Mouse (Mus musculus) megakaryocyte-erythroid progenitor cell, adult 5-6 weeks (primary cell): ENCODE measurements around the gene Prkca. TPM values are rescaled to one million over a fixed set of nuclear protein-coding genes. Genes with fewer than 3 reads are reported as not detected.

Experiments used
- ATAC-seq: replicated peaks from 2 replicates; pipeline ENCODE4 v1.8.0; 2016; ENCODE audit warnings: mild to moderate bottlenecking, inconsistent platforms; ENCODE audit not compliant: severe bottlenecking, poor library complexity, low FRiP score, low TSS enrichment
- total RNA-seq, 2 experiments: library from RNA; stranded (forward) in 1 of 2; stranded (reverse) in 1 of 2; fragments of 200-1000, 215-1000 nt in 1 of 2; fragments of >200 nt in 1 of 2; fragmentation: Nextera tagmentation in 1 of 2; gene quantifications; 2 replicates each; pipeline ENCODE4 v1.2.3; 2014 to 2017

Gene Prkca
- total RNA-seq (2014; fragmentation: Nextera tagmentation): 9.6 and 11.4 TPM in 2 replicates
- 4.9 and 8.2 TPM in 2 replicates for total RNA-seq (2017)

DNA sequence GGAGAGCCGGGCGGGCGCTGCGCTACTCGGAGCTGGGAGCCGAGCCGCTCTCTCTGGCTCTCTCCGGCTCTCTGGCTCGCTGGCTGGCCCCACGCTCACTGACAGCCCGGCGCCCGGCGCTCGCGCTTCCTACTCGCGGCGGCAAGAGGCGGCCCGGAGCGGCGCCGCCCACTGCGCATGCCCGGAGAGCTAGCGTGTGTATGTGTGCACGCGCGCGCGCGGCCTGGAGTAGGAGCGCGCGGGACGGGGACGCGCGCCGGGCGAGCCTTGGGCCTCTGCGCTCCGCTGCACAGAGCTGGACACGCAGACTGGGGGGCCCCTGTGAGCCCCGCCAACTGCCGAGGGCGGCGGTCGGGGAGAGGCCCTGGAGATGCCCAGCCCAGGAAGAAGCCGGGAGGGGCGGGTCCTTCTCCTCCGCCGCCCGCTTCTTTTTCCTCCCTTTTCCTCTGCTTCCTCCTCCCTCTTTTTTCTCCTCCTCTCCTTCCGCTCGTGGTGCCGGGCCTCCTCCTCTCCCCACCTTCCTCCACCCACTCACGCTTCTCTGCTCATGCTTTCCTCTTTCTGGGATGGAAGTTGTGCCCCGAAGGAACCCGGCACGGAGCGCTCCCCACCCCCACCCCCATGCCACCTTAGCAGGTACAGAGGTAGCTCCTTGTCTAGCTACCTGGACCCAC, at the start of gene Prkca:
TSS of gene Prkca (minus strand) at position 140 of the 674 bp plus-strand sequence.
- ATAC-seq: peak; percentile 70

DNA sequence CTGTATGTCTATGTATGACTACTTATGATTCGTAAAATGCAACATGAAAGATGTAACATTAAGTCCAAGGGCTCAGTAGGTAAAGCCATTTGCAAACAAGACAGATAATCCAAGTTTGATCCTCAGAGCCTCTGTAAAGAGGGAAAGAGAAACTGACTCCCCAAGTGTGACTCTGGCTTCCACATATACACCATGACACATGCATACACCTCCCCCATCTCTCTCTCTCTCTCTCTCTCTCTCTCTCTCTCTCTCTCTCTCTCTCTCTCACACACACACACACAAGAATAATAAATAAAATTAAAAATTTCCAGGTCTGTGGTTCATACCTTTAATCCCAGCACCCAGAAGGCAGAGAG, 41.9 kb upstream of the Prkca start:
- no peak for ATAC-seq

DNA sequence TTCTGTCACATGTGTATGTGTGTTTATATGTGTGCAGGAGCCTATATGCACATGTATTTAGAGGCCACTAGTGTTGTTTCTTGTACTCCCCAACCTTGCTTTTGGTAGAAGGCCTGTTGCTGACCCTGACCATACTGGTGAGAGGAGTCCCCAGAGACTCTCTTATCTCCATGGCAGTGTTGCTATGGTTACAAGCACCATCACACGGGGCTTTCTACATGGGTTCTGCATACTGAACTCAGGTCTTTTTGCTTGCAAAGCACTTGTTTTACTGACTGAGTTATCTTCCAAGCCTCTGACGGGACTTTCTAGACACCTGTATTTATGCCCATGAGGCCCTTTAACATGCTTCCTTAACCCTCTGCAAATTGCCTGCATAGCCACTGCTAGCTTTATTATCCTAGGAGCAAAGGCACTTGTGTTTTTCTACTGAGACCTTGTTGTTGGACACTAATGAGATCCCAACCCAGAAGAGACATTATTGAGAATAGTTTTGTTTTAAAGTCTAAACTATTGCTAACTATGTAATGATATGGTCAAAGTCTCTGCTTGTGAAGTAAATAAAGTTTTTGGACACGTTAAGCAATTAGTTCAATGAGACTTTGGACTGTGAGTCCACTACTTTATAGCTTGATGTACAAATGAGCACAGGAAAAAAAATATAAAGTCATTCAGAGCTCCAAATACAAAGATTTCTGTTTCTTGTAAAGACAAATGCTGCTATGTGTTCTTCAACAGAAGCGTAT, 41.4 kb upstream of the Prkca start:
- no peak for ATAC-seq

DNA sequence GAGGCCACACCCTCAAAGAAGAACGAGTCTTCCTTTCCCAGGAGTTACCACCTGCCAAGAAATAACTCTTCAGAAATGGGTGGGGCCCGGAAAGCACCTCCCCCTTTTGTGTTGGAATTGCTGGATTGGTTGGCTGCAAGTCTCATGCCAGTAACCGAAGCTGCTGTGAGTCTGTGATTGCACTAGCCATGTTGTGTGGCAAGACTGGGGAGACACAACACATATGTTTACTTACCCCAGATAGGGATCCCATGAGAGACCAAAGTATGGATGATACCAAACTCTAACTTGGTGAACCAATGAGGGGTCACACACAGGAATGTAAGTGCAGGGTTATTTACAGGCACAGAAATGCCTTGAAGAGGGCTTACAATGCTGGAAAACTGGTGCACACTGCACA, 38.9 kb upstream of the Prkca start:
- ATAC-seq: no peak

DNA sequence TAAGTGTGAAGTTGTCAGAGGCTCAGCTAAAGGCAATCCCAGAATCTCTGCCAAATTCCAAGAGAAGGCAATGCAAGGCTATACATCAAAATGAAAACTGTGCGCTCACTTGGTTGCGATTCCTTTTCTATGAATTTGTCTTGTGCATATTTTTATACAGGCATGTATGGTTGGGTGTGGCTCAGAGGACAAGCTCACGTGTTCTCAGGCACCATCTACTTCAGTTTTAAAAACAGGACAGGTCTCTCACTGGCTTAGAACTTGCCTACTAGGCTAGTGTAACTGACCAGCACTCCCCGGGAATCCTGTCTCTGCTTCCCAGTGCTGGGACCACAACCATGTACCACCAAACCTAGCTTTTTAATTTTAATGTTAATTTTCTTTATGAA, 34.6 kb upstream of the Prkca start:
- no peak for ATAC-seq

DNA sequence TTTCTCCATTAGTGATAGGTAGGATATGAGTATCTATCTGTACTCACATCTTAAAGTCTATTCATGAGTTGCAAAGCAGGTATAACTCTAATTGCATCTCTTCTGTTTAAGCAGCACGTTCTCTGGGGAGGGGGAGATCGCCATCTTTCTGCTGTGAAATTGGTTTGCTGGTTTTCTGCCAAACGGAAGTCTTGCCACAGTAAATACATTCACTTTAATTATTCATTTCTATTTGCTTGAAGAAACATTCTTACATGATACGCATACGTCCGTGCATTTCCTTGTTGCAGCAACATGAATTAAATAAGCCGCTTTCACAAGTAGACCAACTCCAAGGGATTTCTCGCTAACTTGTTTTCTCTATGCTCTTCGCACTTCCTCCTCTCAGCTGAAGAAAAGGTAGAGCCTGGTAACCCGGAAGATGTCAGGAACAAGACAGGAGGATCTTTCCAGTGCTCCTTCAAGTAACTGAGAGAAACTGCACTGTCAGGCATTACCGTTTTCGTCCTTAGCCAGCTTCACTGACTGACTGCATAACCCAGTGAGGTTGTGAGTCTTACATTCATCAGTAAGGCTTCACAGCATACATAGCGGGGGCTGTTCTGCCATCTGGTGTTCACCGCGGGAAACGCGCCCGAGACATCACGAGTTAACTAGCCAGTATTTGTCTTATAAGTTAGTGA, 34.1 kb upstream of the Prkca start:
- ATAC-seq: peak; percentile 97

DNA sequence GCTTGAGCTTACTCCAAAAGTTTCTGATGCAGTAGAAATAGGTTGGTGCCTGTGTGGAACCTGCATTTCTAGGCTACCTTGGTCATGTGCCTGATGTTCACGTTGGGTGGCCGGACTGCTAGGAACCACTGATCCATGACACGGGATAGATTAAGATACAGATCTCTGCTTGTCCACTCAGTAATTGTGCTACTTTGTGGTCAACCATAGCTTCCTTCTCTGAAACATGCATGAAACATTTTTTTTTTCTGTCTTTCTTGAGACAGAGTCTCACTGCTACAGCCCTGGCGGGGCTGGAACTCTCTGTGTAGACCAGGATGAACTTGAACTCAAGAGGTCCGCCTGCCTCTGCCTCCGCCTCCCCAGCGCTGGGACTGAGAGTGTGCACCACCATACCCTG, 33.1 kb upstream of the Prkca start:
- ATAC-seq: no peak

DNA sequence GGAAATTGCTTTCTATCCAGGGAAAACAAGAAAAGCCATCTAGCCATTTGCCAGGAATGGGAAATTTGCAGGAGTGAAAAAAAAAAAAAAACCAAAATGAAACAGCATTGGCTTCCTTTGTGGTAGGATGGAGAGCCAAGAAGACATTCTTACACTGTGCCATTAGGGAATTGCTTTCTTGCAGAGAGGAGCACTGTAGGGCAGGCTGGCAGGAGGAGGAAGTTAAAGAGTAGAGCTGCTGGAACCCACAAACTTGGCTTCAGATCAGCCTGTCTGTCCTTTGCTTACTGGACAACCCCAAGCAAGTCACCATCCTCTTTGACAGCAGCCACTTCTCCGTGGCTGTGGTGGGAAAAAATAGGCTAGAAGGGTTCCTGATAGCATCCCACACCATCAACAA, 23.3 kb upstream of the Prkca start:
- ATAC-seq: no peak

DNA sequence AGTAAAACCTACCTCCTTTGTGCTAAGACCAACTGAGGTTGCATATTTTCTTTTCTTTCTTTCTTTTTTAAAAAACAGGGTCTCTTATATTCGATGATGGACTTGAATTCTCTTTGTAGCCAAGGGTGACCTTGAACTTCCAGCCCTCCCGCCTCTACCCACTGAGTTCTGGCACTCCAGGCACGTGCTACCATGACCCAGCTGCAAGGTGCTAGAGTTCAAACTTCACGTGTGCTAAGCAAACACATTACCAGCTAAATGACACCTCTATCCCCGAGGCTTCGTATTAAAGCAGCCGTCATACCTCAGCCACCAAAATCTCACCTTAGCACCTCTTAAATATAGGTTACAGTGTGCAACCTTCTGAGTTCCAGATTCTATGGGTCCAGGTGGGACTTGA, 21.9 kb upstream of the Prkca start:
- ATAC-seq: no peak

DNA sequence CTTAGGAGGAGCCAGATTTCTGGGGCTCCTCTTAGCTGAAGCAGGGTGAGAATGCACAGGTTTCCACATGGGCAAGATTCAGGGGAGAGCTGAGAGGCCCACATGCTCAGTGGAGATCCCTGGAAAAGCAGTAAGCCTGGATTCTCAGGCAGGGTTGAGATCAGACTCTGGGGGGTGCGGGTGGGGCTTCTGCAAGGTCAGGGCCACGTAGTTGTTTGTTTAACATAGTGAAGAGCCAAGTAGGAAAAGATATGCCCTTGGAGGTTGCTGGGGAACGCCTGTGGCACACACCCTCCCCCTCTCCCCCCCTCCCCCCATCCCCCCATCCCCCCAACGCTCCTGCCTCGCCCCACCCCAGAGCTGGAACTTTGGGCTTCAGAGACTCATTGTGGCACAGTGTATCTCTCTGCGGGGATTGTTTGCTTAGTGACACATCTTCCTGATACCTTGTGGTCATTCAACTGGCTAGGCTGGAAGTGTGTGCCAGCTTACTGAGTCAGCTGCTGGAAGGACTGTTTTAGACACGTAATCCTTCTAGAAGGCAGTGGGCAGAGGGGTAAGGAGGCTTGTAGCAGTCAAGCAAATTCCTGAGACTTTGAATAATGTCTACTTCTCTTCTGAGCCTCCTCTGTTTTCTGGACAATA, 21.3 kb upstream of the Prkca start:
- no peak for ATAC-seq

DNA sequence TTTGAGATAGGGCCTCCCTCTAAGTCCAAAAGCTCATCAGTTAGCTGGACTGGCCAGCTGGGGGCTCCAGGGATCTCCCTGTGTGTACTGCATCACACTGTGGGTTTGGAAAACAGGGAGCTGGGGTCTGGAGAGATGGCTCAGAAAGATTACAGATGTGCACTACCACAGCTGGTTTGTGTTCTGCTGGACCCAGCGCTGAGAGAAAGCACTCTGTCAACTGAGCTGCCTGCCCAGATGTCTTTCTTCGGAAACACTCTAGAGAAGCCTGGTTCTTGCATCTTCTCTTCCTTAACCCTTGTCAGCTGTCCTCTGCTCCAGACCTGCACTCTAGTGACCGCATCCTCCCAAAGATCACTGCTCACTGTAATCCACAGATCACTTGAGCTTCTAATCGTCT, 20.3 kb upstream of the Prkca start:
- ATAC-seq: no peak

DNA sequence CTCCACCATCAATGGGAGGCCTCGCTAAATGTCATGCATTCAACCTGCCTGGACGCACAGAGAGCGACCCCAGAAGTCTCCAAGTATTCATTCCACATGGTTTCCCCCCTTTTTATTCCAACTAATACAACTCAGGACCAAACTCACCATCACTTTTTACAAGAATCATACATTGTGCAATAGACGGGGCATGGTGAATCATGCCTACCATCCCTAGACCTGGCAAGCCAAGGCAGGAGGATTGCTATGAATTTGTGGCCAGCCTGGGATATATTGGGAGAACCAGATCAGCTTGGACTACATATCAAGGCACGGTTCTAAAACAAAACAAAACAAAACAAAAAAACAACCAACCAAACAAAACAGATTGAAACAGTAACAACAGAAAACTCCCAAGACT, 19.2 kb upstream of the Prkca start:
- no peak for ATAC-seq

DNA sequence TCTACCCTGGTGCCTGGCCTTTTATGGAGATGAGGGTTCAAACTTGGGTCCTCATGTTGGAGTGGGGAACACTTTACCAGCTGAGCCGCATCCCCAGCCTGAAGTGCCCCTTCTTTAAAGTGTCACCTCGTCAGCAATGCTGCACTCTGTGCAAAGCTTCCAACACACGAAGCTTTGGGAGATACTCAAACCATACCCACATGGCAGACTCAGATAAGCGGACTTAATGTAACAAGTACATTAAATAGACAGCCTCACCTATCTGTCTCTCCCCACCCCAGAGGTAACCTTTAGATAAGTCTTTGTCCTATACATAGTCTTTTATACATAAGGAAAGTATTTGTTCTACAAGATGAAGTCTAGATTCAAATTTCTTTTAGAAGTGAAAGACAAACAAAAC, 17.3 kb upstream of the Prkca start:
- 0 out of 2 replicates have a peak, but pooled peaks have one; percentile 28 for ATAC-seq

DNA sequence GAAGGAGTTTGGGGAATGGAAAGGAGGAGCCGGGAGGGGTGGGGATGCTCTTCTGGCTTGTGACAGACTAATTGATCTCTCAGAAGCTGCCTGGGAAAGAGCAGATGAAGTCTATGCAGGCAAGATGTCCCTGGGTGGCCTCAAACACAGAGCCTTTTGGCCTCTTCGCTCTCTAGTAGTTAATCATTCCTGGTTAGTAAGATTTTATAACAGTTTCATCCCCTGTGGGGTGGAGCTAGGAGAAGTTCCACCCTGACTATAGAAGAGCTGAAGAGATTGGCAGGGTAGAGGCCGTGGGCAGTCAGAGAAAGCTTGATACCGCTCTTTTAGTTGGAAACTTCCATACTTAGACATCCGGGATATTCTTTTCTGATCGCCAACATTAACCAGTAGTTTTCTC, 15.2 kb upstream of the Prkca start:
- ATAC-seq: no peak

DNA sequence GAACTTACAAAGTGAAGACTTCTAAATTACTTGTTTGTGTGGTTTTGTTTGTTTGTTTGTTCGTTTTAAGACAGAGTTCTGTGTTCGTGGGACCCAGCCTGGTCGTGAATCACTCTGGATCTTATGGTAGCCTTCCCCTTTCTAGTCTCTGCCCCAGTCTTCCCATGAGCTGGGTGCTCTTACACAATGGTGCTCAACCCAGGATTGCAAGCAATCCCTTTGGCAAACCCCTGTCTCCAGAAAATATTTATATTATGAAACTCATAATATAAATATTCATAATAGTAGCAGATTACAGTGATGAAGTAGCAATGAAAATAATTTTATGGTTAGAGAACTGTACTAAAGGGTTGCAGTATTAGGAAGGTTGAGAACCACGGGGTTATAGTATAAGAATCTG, 12.3 kb upstream of the Prkca start:
- no peak for ATAC-seq

DNA sequence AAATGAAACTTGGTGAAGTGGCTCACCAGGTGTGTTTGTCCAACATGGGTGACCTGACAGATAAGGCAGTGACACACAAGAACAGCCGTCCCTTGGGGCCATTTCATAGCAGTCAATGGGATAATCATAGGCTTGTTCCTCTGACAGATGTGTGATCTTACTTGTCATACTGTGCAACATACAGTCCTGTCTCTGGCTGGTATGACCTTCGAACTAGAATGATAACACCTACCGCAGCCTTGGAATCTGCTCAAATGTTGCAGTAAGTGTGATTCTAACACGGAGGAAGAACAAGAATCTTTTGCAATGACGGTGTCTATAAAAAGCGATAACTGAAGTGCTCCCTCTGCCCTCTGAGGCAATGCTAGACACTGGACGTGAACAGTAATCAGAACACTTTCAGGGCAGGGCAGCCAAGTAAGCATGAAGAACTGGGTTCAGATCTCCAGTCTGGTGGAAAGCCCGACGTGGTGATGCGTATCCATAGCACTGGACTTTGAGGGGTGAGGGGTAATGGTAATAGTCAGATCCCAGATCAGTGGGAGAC, 9.2 kb upstream of the Prkca start:
- no peak for ATAC-seq

DNA sequence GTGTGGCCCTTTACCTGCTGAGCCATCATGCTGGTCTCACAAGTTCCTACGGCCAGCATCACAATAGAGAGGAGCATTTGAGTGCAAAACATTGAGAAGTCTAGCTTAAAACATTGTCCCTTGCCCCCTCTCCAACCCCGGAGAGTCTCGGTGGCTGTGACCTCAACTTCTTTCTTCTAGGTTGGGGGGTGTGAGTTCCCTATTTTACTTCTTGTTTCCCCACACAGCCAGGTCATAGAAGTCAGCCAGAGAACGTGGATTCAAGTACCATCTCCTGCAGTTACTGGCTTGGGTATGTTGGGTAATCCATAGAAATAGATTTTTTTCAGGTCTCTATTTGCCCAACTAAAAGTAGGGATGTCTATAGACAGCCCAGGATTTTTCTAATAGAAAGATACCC, 7.1 kb upstream of the Prkca start:
- ATAC-seq: no peak

DNA sequence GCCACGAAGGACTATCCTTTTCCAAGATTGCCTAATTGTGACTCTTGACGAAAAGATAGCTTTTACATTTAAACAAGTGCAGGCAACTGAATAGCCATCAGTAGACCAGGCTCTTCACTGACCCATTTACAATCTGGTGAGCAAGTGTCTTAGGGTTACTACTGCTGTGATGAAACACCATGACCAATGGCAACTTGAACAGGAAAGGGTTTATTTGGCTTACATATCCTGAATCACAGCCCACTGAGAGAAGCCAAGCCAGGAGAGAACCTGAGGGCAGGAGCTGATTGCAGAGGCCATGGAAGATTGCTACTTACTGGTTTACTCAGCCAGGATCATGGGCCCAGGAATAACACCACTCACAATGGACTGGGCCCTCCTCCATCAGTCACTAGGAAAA, 1.6 kb upstream of the Prkca start:
- ATAC-seq: no peak

DNA sequence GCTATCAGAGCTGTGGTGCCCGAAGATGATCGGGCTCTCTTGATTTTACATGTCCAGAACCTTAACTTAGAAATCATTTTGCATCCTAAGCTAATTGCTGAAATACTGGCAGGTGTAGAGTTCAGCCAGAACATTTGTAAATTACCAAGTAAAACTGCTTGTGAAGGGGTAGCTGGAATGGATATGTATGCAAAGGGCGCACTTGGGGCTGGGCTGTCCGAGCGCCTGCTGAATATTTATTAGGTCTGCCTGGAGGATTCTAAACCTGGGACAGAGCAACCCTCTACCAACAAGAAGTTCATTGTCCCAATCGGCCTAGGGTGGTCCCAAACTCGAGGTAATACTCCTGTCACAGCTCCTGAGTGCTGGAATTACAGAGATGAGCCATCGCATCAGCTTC, 1.0 kb upstream of the Prkca start:
- ATAC-seq: no peak
